Comparison of ENCODE assay signal across 24 mouse cellular contexts in genomic region chr16:23721745-23722144, GRCm38 (mm10).
"Had no signal": no experiment of that assay in that cellular context is flagged by ENCODE, and none has a peak within 500 bp of the region (broad histone marks: within the 10 kb centered on the region; RNA-seq: fewer than 3 reads in every experiment).

No protein-coding gene starts in this region.

- H3K4me2 ChIP-seq: kidney, embryonic 15.5 days; limb, embryonic 12.5 days; limb, embryonic 15.5 days; liver, embryonic 11.5 days; midbrain, embryonic 12.5 days; midbrain, embryonic 15.5 days; neural tube, embryonic 12.5 days; neural tube, embryonic 15.5 days had no signal

- H3K36me3 ChIP-seq: kidney, embryonic 15.5 days; limb, embryonic 12.5 days; limb, embryonic 15.5 days; midbrain, embryonic 12.5 days; midbrain, embryonic 15.5 days; neural tube, embryonic 12.5 days; neural tube, embryonic 15.5 days had no signal

- DNase-seq: kidney, adult 11 months; kidney, adult 8-10 months; kidney, postnatal 25 days; layer of hippocampus, adult 9-11 months; left cerebral cortex, postnatal 4 days; liver, postnatal 0 days; right cerebral cortex, adult 18-20 months; right cerebral cortex, postnatal 14 days; right cerebral cortex, postnatal 4 days; thymus, postnatal 25 days had no signal

- H3K9me3 ChIP-seq: kidney, embryonic 15.5 days; limb, embryonic 12.5 days; limb, embryonic 15.5 days; midbrain, embryonic 15.5 days; neural tube, embryonic 12.5 days had no signal

- H3K4me3 ChIP-seq: kidney, embryonic 15.5 days; layer of hippocampus, adult 2 months; left cerebral cortex, adult 2 months; limb, embryonic 12.5 days; limb, embryonic 15.5 days; midbrain, embryonic 12.5 days; midbrain, embryonic 15.5 days; neural tube, embryonic 12.5 days; neural tube, embryonic 15.5 days had no signal

- H3K27ac ChIP-seq: kidney, embryonic 15.5 days; layer of hippocampus, adult 2 months; left cerebral cortex, adult 2 months; limb, embryonic 12.5 days; limb, embryonic 15.5 days; liver, embryonic 14.5 days; macrophage; midbrain, embryonic 12.5 days; midbrain, embryonic 15.5 days; neural tube, embryonic 12.5 days; neural tube, embryonic 15.5 days; stomach, postnatal 0 days had no signal

- H3K4me1 ChIP-seq: kidney, embryonic 15.5 days; limb, embryonic 12.5 days; limb, embryonic 15.5 days; midbrain, embryonic 12.5 days; midbrain, embryonic 15.5 days; neural tube, embryonic 12.5 days; neural tube, embryonic 15.5 days had no signal

- H3K27me3 ChIP-seq: kidney, embryonic 15.5 days; limb, embryonic 12.5 days; limb, embryonic 15.5 days; midbrain, embryonic 12.5 days; midbrain, embryonic 15.5 days; neural tube, embryonic 12.5 days; neural tube, embryonic 15.5 days had no signal

- H3K9ac ChIP-seq: kidney, embryonic 15.5 days; limb, embryonic 12.5 days; limb, embryonic 15.5 days; liver, embryonic 14.5 days; liver, postnatal 0 days; midbrain, embryonic 12.5 days; midbrain, embryonic 15.5 days; neural tube, embryonic 12.5 days; neural tube, embryonic 15.5 days had no signal

- ATAC-seq: liver, postnatal 0 days; lung, postnatal 0 days; midbrain, embryonic 15.5 days had no signal
